Mouse (Mus musculus): ENCODE measurements around the gene Lin37.

Gene Lin37

GRCm38 (mm10) chr7:30587842-30588667 is 28.4 kb upstream of the Lin37 start:
- peak; percentile 52 for DNase-seq (ENCODE audit: extremely low read depth, insufficient read length, low spot score)

GRCm38 (mm10) chr7:30586455-30587020 is 26.9 kb upstream of the Lin37 start:
- no peak for DNase-seq (ENCODE audit: extremely low read depth, insufficient read length, low spot score)

DNA sequence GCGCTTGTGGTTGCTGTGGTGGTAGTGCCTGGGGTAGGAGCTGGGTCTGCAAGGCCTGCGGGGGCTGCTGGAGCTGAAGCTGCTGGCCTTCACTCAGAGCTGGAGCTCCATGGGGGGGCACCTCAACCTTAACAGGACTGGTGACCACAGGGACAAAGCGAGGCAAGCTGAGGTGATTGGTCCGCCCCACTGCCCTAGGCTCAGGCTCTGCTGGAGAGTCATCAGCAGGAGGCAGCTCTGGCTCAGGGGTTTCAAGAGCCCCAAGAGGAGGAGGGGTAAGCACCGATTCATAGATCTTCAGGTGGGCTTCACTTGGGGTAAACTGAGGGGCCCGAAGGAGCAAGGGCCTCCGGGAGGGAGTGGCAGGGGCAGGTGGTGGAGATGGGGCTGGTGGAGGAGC is 25.5 kb upstream of the Lin37 start:
- DNase-seq (ENCODE audit: extremely low read depth, insufficient read length, low spot score): no peak

- no peak for DNase-seq (ENCODE audit: extremely low read depth, insufficient read length, low spot score)
These were observed 24.7 kb upstream of the Lin37 start for GRCm38 (mm10) chr7:30584339-30584738.

DNA sequence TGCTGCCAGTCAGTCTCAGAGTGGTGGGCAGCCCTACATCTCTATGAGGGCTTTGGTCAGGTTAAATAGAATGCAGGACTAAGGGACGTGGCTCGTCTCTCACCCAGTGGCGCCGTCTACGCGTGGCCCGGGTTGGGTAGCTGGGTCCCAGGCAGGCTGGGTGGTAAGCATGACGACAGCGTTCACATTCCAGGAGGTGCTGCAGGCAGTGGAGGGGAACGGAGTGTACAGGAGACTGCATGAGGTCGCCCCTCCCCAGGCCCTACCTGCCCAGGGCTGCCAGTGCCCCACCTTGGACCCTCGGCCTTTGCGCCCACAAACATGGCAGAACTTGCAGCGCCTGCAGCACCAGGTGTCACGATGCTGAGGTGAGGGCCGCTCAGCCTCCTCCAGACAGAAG is 21.9 kb upstream of the Lin37 start:
- DNase-seq (ENCODE audit: extremely low read depth, insufficient read length, low spot score): no peak

- no peak for DNase-seq (ENCODE audit: extremely low read depth, insufficient read length, low spot score)
These were observed 20.3 kb upstream of the Lin37 start for GRCm38 (mm10) chr7:30579950-30580349.

- no peak for DNase-seq (ENCODE audit: extremely low read depth, insufficient read length, low spot score)
These were observed 13.3 kb upstream of the Lin37 start for GRCm38 (mm10) chr7:30572969-30573368.

DNA sequence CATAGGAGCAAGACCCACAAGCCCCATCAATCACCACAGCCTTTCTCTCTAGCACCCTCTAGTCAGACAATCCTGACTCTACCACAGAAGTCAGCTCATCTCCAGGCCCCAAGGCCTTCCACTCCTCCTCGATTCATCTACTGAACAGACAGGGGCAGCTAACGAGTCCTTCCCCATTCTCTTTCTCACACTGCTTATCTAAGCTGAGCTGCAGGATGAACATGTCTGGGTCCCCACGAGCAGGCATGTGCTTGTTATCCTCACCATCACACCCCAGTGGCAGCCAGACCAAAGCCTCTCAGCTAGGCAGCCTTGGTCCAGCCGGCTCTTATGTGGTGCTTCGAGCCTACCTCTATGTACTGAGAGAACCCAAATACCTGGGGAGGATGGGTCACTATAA is 12.8 kb upstream of the Lin37 start:
- DNase-seq (ENCODE audit: extremely low read depth, insufficient read length, low spot score): no peak

GRCm38 (mm10) chr7:30567555-30567954 is 7.9 kb upstream of the Lin37 start:
- DNase-seq (ENCODE audit: extremely low read depth, insufficient read length, low spot score): no peak

- no peak for DNase-seq (ENCODE audit: extremely low read depth, insufficient read length, low spot score)
These were observed 6.4 kb upstream of the Lin37 start for GRCm38 (mm10) chr7:30566033-30566432.

GRCm38 (mm10) chr7:30564970-30565571 is 5.4 kb upstream of the Lin37 start, which contains the start of gene Igflr1:
Gene Igflr1 (plus strand): TSS chr7:30565427.
- no peak for DNase-seq (ENCODE audit: extremely low read depth, insufficient read length, low spot score)

DNA sequence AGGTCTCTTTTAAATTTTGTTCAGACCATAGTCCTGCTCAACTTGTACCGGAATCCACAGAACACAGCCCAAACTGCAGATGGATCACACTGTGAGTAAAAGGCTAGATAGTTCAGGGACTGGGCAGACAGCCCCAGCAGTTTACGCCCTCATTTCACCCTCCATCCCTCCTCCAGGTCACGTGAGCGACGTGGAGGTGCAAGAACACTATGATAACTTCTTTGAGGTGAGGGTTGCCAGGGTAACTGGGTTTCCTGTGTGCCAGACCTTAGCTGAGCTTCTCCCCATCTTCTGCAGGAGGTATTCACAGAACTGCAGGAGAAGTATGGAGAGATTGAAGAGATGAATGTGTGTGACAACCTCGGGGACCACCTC is 4.3 kb upstream of the Lin37 start:
- DNase-seq (ENCODE audit: extremely low read depth, insufficient read length, low spot score): no peak

DNA sequence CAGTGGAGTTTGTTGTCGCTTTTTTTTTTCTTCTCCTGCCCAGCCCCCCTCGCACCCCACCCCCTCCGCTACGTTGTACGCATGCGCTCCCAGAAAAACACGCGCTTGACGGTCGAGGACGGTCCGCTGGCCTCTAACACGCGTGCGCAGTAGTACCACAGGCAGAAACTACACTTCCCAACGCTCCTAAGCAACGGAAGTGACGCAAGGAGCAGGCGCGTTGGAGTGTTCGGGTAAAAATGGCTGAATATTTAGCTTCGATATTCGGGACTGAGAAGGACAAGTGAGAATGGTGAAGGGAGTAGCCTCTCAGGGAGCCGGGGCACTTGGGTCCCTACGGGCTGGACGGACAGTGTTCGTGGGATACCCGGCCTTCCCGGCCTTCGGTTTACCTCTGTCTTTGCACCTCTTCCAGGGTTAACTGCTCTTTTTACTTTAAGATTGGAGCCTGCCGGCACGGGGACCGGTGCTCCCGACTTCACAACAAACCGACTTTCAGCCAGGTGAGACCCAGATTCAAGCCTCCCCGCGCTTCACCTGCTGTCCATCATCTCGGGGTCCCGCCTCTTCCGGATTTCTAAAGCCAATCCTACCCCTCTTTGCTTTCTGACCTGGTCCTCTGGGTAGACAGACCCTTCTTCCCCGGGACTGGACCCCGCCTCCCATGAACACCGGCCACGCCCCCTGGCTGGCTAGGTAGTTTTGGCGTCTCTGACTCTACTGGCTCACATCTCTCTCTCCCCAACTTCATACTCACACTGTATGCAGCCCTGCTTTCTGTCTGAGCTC is 3.7 kb upstream of the Lin37 start, which contains the start of the genes U2af1l4, Gm49396 and Psenen:
Gene U2af1l4, plus strand, starts transcription at position 185 of the 789 bp plus-strand sequence.
Gene Gm49396, plus strand, starts transcription at position 228 of the 789 bp plus-strand sequence.
Gene Psenen, minus strand, starts transcription at position 511 of the 789 bp plus-strand sequence.
- DNase-seq (ENCODE audit: extremely low read depth, insufficient read length, low spot score): peak; percentile 85

DNA sequence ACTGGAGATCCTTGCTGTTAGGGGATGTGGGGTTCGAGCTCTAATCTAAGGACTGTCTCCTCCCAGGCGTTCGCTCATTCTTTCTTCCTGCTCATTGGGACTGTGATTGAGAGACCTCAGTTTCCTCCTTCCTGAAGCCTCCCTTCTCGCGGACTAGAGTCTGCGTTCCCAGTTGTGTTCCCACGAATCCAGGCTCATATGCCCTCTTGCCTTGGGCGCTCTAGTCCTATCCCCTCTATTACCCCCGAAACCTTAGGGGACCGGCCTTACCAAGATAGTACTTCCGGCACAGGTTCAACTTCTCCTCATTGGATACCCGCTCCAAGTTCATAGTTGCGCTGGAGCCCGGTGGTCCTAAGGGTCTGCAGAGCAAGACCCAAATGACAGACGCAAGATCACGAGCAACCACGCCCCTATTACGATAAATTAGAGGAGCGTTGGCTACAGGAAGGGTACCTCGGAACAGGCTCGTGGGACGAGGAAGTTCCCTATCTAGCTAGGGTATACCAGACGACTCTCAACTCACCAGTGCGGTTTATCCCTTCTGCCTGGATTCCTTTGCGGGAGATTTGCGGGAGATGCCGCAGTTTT is 3.0 kb upstream of the Lin37 start:
- DNase-seq (ENCODE audit: extremely low read depth, insufficient read length, low spot score): no peak

DNA sequence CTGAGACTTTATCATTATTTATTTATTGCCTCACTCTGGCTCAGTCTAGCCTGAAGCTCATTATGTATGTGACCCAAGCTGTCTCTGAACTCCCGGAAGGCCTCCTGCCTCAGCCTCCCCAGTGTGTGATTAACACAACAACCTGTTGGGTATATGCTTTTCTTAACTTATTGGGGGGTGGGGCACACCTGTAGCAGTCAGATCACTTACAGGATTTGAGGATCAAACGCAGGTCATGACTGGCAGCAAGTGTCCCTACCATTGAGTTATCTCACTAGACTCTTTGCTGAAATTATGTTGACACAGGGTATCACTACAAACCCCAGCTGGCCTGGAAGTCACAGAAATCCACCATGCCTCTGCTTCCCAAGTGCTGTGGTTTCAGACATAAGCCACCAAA is 658 bp upstream of the Lin37 start:
- DNase-seq (ENCODE audit: extremely low read depth, insufficient read length, low spot score): no peak

- DNase-seq (ENCODE audit: extremely low read depth, insufficient read length, low spot score): no peak
These were observed 789 bp downstream of the Lin37 start for GRCm38 (mm10) chr7:30558656-30559442.

- DNase-seq (ENCODE audit: extremely low read depth, insufficient read length, low spot score): no peak
These were observed 1.6 kb downstream of the Lin37 start for GRCm38 (mm10) chr7:30557901-30558514.

DNA sequence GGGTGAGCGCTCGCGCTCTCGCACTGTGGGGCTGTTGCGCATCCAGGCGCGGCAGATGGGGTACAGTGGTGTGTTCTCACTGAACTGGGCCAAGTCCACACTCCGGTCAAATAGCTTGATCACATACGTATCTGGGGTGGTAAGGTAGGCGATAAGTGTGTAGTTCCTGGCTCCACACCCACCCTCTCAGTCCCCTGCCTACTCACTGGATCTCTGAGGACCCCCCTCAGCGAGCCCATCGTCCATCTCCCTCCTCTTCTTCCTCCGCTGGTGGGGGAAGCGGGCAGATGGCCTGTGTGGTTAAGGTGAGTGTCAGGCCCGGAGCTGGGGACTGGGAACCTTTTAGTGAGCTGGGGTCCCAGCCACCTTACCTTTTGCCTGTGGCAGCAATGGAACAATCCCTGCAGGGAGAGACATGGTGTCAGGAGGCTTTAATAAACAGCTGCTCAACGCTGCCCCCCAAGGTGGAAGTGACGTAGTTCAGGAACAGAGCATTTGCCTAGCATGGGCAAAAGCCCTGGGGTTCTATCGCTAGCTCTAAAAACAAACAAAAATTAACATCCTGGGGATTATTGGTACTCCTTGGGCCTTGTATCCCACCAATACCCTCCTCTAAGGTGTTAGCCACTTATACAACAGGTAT is 2.6 kb downstream of the Lin37 start:
- no peak for DNase-seq (ENCODE audit: extremely low read depth, insufficient read length, low spot score)

All from 3134 (cell line).